Mouse (Mus musculus): Measurements from ENCODE around the gene Usp13. TPM values are rescaled to one million over a fixed set of nuclear protein-coding genes. Genes with fewer than 3 reads are reported as not detected.

The Usp13 gene
- polyA plus RNA-seq, 1 experiment, result 2.6 TPM

- H3K4me3 ChIP-seq (ENCODE audit: control insufficient read depth, insufficient read depth, low read length), result no peak overlapping the region
- no peaks in the 10 kb centered on the region for H3K4me1 ChIP-seq (replicated peaks; ENCODE audit: control insufficient read depth, insufficient read depth, low read length)
- no peak for TF ChIP-seq CTCF (IDR thresholded peaks at IDR 0.05; ENCODE audit: borderline replicate concordance, control insufficient read depth, extremely low read depth, insufficient read depth, low read length, poor library complexity)
- no peak for TF ChIP-seq POLR2A (IDR thresholded peaks at IDR 0.05; ENCODE audit: control insufficient read depth, extremely low read depth, insufficient read depth, low read length, poor library complexity)
- H3K27me3 ChIP-seq (ENCODE audit: control insufficient read depth, insufficient read depth, low read length), result no peaks in the 10 kb centered on the region
- H3K36me3 ChIP-seq (ENCODE audit: control insufficient read depth, insufficient read depth, low read length), result no peaks in the 10 kb centered on the region
- WGBS, result 91% methylated on average over 3 of the region's 3 CpGs
- H3K27ac ChIP-seq (ENCODE audit: control insufficient read depth, insufficient read depth, low read length), result no peak overlapping the region
- DNase-seq, result no peak
Measured at GRCm38 (mm10) chr3:32985141-32985540, 167.8 kb downstream of the Usp13 start.

Other genes starting within 250 kb of the Usp13 start
- gene Gnb4, start 201.0 kb upstream of the Usp13 start, polyA plus RNA-seq (2012; rRNA removed), result 35.1 and 42.2 TPM in 2 replicates
- 33.9 and 35.3 TPM in 2 replicates for gene Actl6a, start 111.2 kb upstream of the Usp13 start, polyA plus RNA-seq (2012; rRNA removed)
- 174 and 220 TPM in 2 replicates for gene Ndufb5, start 80.6 kb upstream of the Usp13 start, polyA plus RNA-seq (2012; rRNA removed)
- gene Mrpl47, start 79.9 kb upstream of the Usp13 start, polyA plus RNA-seq (2012; rRNA removed), result 2.0 and 3.0 TPM in 2 replicates